Mouse (Mus musculus) NIH3T3 (cell line): ENCODE data around the gene Itpripl1.
"Not testable (repeated sequence)": the region's sequence is repeated elsewhere in the genome, so short reads cannot be mapped to it uniquely, and the experiment has no call there.

Source experiments
- DNase-seq: peaks from one replicate; pipeline ENCODE4 v3.0.0-alpha.2; 2012; ENCODE audit warnings: low read depth

Itpripl1 gene

DNA sequence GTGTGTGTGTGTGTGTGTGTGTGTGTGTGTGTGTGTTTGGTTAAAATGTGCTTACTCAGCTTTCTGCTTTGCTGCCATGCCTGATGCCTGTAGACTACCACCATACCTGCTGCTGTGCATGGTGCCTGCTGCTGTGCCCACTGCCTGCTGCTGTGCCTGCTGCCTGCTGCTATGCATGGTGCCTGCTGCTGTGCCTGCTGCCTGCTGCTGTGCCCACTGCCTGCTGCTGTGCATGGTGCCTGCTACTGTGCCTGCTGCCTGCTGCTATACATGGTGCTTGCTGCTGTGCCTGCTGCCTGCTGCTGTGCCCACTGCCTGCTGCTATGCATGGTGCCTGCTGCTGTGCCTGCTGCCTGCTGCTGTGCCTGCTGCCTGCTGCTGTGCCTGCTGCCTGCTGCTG, 53.1 kb downstream of the Itpripl1 start:
- not testable (repeated sequence) for DNase-seq
